Mouse (Mus musculus): ENCODE measurements around the gene Dgkz. TPM values are rescaled to one million over a fixed set of nuclear protein-coding genes. Genes with fewer than 3 reads are reported as not detected.
A peak's percentile ranks its signal among the peaks of the same experiment; 100 is the strongest.

The Dgkz gene
- total RNA-seq (2017): 83.0 to 148 TPM (median 110 TPM) in 3 replicates

DNA sequence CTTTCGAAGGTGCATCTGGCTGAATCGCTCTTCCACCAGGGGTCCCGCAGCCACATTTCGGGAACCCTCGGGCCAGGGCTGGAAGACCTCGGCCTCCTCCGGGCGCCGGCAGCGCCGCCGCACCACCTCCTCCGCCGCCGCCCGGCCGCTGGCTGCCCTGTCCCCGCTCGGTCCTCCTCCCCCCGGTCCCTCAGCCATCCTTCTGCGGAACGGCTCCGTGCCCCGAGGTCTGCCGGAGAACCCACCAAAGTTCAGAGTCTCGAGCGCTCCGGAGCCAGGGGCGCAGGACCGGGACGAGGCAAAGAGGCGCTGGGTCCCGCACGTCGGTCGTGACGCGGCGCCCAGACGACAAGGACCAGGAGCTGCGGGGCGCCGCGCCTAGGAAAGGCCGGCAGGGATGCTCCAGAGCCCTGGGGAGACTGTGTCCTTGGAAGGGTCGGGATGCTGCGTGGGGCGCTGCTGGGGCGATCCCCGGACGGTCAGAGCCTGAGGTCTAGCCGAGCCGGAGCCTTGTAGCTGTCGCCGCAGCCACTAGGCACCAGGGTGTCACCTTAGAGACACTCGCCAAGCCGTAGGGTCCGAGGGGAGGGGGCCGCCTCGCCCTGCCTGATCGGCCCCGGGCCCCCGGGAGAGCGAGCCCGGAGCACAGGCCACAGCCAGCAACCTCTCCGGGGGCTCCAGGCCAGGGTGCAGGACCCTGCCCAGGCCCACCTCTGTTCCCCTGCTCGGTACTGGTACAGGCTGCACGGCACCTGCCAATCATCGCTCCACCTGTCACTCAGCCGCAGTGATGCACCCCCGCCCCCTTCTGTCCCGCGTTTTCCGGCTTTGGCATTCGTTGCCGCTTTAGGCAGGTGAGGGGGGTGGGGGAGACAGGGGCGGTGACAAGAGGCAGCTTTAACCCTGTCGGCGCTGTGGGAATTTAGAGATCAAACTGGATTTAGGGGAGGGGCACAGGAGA is at the start of gene Dgkz:
Gene Dgkz, minus strand, starts transcription at position 284 of the 961 bp plus-strand sequence.
- ATAC-seq (replicated peaks; ENCODE audit: insufficient number of reproducible peaks, low FRiP score, low TSS enrichment, poor library complexity, severe bottlenecking): no peak

- no peak for ATAC-seq (replicated peaks; ENCODE audit: insufficient number of reproducible peaks, low FRiP score, low TSS enrichment, poor library complexity, severe bottlenecking)
Observed at GRCm38 (mm10) chr2:92025202-92025601, 49.5 kb upstream of the Dgkz start.

- ATAC-seq (replicated peaks; ENCODE audit: insufficient number of reproducible peaks, low FRiP score, low TSS enrichment, poor library complexity, severe bottlenecking): no peak
Observed at GRCm38 (mm10) chr2:92024274-92024672, 48.6 kb upstream of the Dgkz start, which contains the start of gene Creb3l1. Creb3l1 (minus strand) TSS chr2:92024502.

- no peak for ATAC-seq (replicated peaks; ENCODE audit: insufficient number of reproducible peaks, low FRiP score, low TSS enrichment, poor library complexity, severe bottlenecking)
Observed at GRCm38 (mm10) chr2:92023362-92024273, 48.0 kb upstream of the Dgkz start.

- no peak for ATAC-seq (replicated peaks; ENCODE audit: insufficient number of reproducible peaks, low FRiP score, low TSS enrichment, poor library complexity, severe bottlenecking)
Observed at GRCm38 (mm10) chr2:92020676-92021265, 45.1 kb upstream of the Dgkz start.

GRCm38 (mm10) chr2:92017440-92017839 is 41.8 kb upstream of the Dgkz start:
- ATAC-seq (replicated peaks; ENCODE audit: insufficient number of reproducible peaks, low FRiP score, low TSS enrichment, poor library complexity, severe bottlenecking): no peak

DNA sequence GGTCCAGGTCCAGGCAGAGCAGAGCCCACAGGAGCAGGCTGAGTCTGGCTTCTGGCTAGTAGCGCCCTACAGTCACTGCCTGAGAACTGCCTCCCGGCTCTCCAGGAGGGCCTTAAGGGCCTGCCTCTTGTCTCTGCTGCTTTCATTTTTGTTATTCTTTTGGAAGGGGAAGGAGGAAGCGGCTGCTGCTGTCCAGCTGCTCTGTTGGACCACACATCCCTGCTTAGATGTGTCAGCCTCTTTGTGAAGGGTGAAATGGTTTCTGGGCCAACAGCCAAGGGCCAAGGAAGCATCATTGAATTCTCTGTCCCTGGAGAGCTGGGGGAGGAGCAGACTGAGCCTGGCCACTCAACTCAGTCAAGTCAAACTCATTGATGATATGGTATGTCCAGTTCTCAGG is 41.3 kb upstream of the Dgkz start:
- ATAC-seq (replicated peaks; ENCODE audit: insufficient number of reproducible peaks, low FRiP score, low TSS enrichment, poor library complexity, severe bottlenecking): no peak

GRCm38 (mm10) chr2:92014891-92015290 is 39.2 kb upstream of the Dgkz start:
- ATAC-seq (replicated peaks; ENCODE audit: insufficient number of reproducible peaks, low FRiP score, low TSS enrichment, poor library complexity, severe bottlenecking): no peak

DNA sequence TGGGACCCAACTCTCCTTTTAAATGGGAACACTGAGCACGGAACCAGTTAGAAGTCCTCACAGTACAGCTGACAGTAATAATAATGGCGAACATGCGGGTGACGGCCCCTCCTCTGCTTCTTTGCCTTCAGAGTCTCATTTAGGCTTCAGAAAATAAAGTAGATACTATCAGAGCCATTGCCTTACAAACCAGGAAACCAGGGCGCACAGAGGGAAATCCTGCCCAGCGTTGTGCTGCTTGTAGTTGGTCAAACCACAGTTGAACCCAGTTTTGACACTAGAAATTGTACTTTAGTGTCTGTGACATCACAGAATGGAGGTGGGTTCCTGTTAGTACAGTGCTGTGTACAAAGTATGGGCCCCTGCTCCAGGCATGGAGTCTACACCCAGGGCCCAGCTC is 38.6 kb upstream of the Dgkz start:
- no peak for ATAC-seq (replicated peaks; ENCODE audit: insufficient number of reproducible peaks, low FRiP score, low TSS enrichment, poor library complexity, severe bottlenecking)

- no peak for ATAC-seq (replicated peaks; ENCODE audit: insufficient number of reproducible peaks, low FRiP score, low TSS enrichment, poor library complexity, severe bottlenecking)
Observed at GRCm38 (mm10) chr2:92012768-92013445, 37.2 kb upstream of the Dgkz start.

- ATAC-seq (replicated peaks; ENCODE audit: insufficient number of reproducible peaks, low FRiP score, low TSS enrichment, poor library complexity, severe bottlenecking): no peak
Observed at GRCm38 (mm10) chr2:92011424-92012353, 36.0 kb upstream of the Dgkz start.

- no peak for ATAC-seq (replicated peaks; ENCODE audit: insufficient number of reproducible peaks, low FRiP score, low TSS enrichment, poor library complexity, severe bottlenecking)
Observed at GRCm38 (mm10) chr2:92008623-92009404, 33.1 kb upstream of the Dgkz start.

DNA sequence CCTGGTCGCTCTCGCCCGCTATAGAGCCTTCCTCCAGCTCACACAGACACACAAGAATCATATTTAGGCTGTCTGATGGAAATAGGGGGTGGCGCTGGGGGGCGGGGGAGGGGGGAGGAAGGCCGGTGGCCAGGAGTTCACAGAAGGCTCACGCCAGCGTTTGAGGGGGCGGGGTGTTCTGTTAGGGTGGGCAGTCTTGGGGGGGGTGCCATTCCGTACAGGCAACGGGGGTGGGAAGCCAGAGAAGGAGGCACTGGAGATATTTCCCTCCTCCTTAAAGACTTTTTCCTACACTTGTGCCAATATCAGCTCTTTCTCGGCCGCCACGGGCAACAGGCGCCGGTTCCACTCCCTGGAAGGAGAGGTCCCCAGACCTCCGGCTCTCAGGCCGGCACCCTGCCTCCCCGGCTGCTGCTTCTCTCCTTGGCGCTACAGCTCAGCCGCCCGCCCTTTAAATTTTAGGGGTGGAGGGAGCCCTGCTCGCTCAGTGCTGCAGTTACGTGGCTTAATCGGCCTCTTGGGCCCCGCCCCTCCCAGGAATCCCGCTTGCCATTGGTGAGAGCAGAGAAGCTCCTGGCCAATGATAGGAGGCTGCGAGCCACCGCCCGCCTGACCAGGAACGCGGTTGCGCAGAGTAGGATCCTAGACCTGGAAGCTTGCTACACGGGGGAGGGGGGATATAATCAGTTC is 32.4 kb upstream of the Dgkz start:
- ATAC-seq (replicated peaks; ENCODE audit: insufficient number of reproducible peaks, low FRiP score, low TSS enrichment, poor library complexity, severe bottlenecking): peak; percentile 97

GRCm38 (mm10) chr2:92006983-92007921 is 31.6 kb upstream of the Dgkz start:
- ATAC-seq (replicated peaks; ENCODE audit: insufficient number of reproducible peaks, low FRiP score, low TSS enrichment, poor library complexity, severe bottlenecking): no peak

- ATAC-seq (replicated peaks; ENCODE audit: insufficient number of reproducible peaks, low FRiP score, low TSS enrichment, poor library complexity, severe bottlenecking): no peak
Observed at GRCm38 (mm10) chr2:92006491-92006890, 30.8 kb upstream of the Dgkz start.

All from monocyte, adult 5-6 weeks (primary cell).